Mouse (Mus musculus): ENCODE data around the gene Tmem151a.

DNA sequence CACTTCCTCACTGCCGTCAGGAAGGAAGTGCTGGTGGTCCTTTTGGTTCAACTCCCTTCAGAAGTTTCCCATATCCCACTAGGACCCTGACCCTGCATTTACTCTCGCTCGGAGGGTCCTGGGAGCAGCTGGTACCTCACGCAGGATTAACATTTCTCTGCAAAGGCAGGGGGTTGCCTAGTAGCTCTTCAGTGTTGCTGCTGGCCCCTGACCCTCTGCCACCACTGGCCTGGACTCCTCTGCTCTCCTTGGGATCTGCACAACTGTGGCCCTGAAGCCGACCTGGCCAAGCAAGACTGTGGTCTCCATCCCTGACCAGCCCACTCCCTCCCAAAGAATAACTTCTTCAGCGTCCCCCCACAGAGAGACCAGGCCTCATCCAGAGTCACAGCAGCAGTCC is 36.0 kb downstream of the Tmem151a start:
- TF ChIP-seq POLR2A (IDR thresholded peaks at IDR 0.05; ENCODE audit: insufficient read length, low read depth) (no peak), MAX (IDR thresholded peaks at IDR 0.05; ENCODE audit: low read depth) (no peak), MYOD1 (IDR thresholded peaks at IDR 0.05; ENCODE audit: control insufficient read depth in 1 of 3, insufficient read length in 2 of 3, low read depth in 2 of 3) (no peak), TCF12 (IDR thresholded peaks at IDR 0.05; ENCODE audit: insufficient read depth, poor library complexity, severe bottlenecking) (no peak), E2F4 (IDR thresholded peaks at IDR 0.05; ENCODE audit: insufficient read depth) (no peak), TCF3 (IDR thresholded peaks at IDR 0.05; ENCODE audit: insufficient read length, low read depth) (no peak), USF1 (IDR thresholded peaks at IDR 0.05; ENCODE audit: low read depth) (no peak), CEBPB (IDR thresholded peaks at IDR 0.05; ENCODE audit: insufficient read depth, poor library complexity, severe bottlenecking) (no peak)
